Mouse (Mus musculus): ENCODE measurements at regions not wholly inside any gene's neighbourhood (a gene's known extent, or its start where the extent isn't known, plus 50 kb on each side); places are given as distances from the start of the nearest gene placed in this dataset.

DNA sequence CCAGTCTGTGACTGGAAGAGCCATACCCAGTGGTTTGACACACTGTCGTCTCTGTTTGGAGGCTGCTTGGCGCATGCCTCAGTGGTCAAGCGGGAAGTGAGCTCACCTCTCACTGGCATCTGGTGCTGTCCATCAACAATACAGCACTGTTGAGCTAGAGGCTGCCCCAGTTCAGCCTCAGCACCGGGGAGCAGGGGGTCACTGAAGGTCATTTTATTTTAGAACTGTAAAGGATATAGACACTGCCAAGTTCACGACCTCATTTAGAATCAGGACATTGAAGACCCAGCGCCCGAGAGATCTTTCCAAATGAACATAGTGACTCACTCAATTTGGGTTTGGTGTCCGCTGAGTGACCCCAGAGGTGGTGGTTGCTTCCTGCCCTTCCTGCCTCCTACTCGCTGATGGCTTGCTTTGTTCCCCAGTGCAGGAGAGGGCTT lies 265.1 kb downstream of the Ajap1 start:
- TF ChIP-seq POLR2A (IDR thresholded peaks at IDR 0.05; ENCODE audit: low read depth, low read length) (no peak), CTCF (IDR thresholded peaks at IDR 0.05; ENCODE audit: extremely low read depth, insufficient read length, insufficient replicate concordance, low read depth, low read length) (no peak)
